Mouse (Mus musculus) heart, adult 2 months (tissue): ENCODE results near the gene Prdm5.

Source experiments
- CTCF ChIP-seq: fragments of 200-600 bp; IDR thresholded peaks from 2 replicates; pipeline ENCODE4 v1.8.1; 2022; ENCODE audit warnings: antibody characterized with exemption, mild to moderate bottlenecking, moderate library complexity
- EP300 ChIP-seq: fragments of 200-500 bp; IDR thresholded peaks from 2 replicates; pipeline ENCODE4 v1.6.1; 2011; ENCODE audit warnings: low read depth, low read length, control low read depth; ENCODE audit not compliant: insufficient read depth
- POLR2A ChIP-seq: fragments of 200-500 bp; IDR thresholded peaks from 2 replicates; pipeline ENCODE4 v1.6.1; 2011; ENCODE audit warnings: mild to moderate bottlenecking, low read depth, low read length, control low read depth; ENCODE audit not compliant: insufficient read depth

DNA sequence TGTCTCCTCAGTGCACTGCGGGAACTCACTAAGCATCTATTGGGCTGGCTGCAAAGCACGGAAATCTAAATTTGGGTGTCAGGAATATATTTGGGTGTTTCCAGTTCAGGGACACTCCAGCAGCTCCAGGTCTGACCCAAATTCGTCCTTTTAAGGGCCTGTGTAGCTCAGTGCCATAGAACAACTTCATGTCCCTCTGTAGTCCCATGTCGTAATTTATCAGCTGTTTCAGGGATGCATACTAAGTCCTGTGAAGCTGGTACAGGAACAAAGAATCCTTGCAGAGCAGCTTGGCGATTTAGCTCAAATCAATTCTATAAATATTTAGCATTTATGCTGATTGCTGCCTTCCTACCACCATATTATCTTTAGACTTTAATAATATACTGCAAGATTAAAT is 136.6 kb downstream of the Prdm5 start:
- TF ChIP-seq CTCF, result no peak
- TF ChIP-seq POLR2A, result no peak
- no peak for TF ChIP-seq EP300
